Mouse (Mus musculus) telencephalon, adult 2 months (tissue): ENCODE results near the gene Vmn2r3.
"Not testable (repeated sequence)": the region's sequence is repeated elsewhere in the genome, so short reads cannot be mapped to it uniquely, and the experiment has no call there.

Source experiments
- DNase-seq: peaks from one replicate; pipeline ENCODE4 v3.0.0-alpha.2; 2011; ENCODE audit warnings: low read depth, low spot score

The Vmn2r3 gene

GRCm38 (mm10) chr3:64289609-64290008, at the start of gene Vmn2r3:
TSS of gene Vmn2r3 (minus strand) at chr3:64289709.
- DNase-seq, result no peak

- no peak for DNase-seq
These were observed 43.0 kb upstream of the Vmn2r3 start for GRCm38 (mm10) chr3:64332548-64332947.

- DNase-seq, result no peak
These were observed 32.3 kb upstream of the Vmn2r3 start for GRCm38 (mm10) chr3:64321824-64322223.

- DNase-seq, result peak; percentile 1
These were observed 17.3 kb upstream of the Vmn2r3 start for GRCm38 (mm10) chr3:64306799-64307198.

- DNase-seq, result no peak
These were observed 23.8 kb downstream of the Vmn2r3 start for GRCm38 (mm10) chr3:64265762-64266112.

- DNase-seq, result not testable (repeated sequence)
These were observed 24.3 kb downstream of the Vmn2r3 start for GRCm38 (mm10) chr3:64265056-64265761.

- no peak for DNase-seq
These were observed 29.9 kb downstream of the Vmn2r3 start for GRCm38 (mm10) chr3:64259582-64259981.

GRCm38 (mm10) chr3:64251646-64252045, 37.9 kb downstream of the Vmn2r3 start:
- no peak for DNase-seq

- not testable (repeated sequence) for DNase-seq
These were observed 39.0 kb downstream of the Vmn2r3 start for GRCm38 (mm10) chr3:64250461-64250860.

GRCm38 (mm10) chr3:64235459-64235858, 54.0 kb downstream of the Vmn2r3 start:
- not testable (repeated sequence) for DNase-seq

GRCm38 (mm10) chr3:64233655-64234054, 55.9 kb downstream of the Vmn2r3 start:
- DNase-seq, result not testable (repeated sequence)

GRCm38 (mm10) chr3:64227243-64227642, 62.3 kb downstream of the Vmn2r3 start:
- DNase-seq, result no peak
